31 mouse cellular contexts compared by ENCODE assay signal in genomic region chr14:69103371-69104009, GRCm38 (mm10).
DNase-seq lines count a peak whose midpoint lies in the region; ATAC-seq and TF ChIP-seq lines count a peak whose summit lies in the region.
"Had no signal": no experiment of that assay in that cellular context is flagged by ENCODE, and none has a peak within 500 bp of the region (broad histone marks: within the 10 kb centered on the region; RNA-seq: fewer than 3 reads in every experiment).

No protein-coding gene starts in this region.

- no peaks in the 10 kb centered on the region for H3K4me1 ChIP-seq in intestine, embryonic 14.5 days (replicated peaks; ENCODE audit: control insufficient read depth, insufficient read depth, low read length)
- no peaks in the 10 kb centered on the region for H3K4me1 ChIP-seq in intestine, postnatal 0 days (replicated peaks; ENCODE audit: control insufficient read depth, insufficient read depth, low read length)
- H3K4me1 ChIP-seq in lung, postnatal 0 days (ENCODE audit: insufficient read depth, low read depth, low read length), result no peaks in the 10 kb centered on the region
- H3K4me1 ChIP-seq in intestine, embryonic 16.5 days (ENCODE audit: control insufficient read depth, insufficient read depth, low read length), result no peaks in the 10 kb centered on the region
- no peaks in the 10 kb centered on the region for H3K4me1 ChIP-seq in stomach, embryonic 16.5 days (ENCODE audit: control insufficient read depth, insufficient read depth, low read length)
- H3K4me1 ChIP-seq: embryonic facial prominence, embryonic 15.5 days; heart, embryonic 15.5 days; hindbrain, embryonic 10.5 days; hindbrain, embryonic 13.5 days had no signal

- H3K27me3 ChIP-seq in intestine, embryonic 14.5 days (replicated peaks; ENCODE audit: control insufficient read depth, insufficient read depth, low read length), result no peaks in the 10 kb centered on the region
- H3K27me3 ChIP-seq in intestine, postnatal 0 days (replicated peaks; ENCODE audit: control insufficient read depth, insufficient read depth, low read length), result no peaks in the 10 kb centered on the region
- H3K27me3 ChIP-seq in lung, postnatal 0 days (replicated peaks; ENCODE audit: insufficient read depth, low read length), result no peaks in the 10 kb centered on the region
- no peaks in the 10 kb centered on the region for H3K27me3 ChIP-seq in intestine, embryonic 16.5 days (replicated peaks; ENCODE audit: control insufficient read depth, insufficient read depth, low read length)
- H3K27me3 ChIP-seq in stomach, embryonic 16.5 days (ENCODE audit: control insufficient read depth, insufficient read depth, low read length), result no peaks in the 10 kb centered on the region
- H3K27me3 ChIP-seq: CH12.LX; embryonic facial prominence, embryonic 12.5 days; embryonic facial prominence, embryonic 15.5 days; heart, embryonic 12.5 days; heart, embryonic 15.5 days; hindbrain, embryonic 13.5 days; Patski had no signal

- no peak overlapping the region for H3K4me3 ChIP-seq in intestine, embryonic 14.5 days (ENCODE audit: low read depth, low read length)
- no peak overlapping the region for H3K4me3 ChIP-seq in intestine, postnatal 0 days (ENCODE audit: low read depth, low read length)
- H3K4me3 ChIP-seq in lung, postnatal 0 days (ENCODE audit: low read depth, low read length), result no peak overlapping the region
- H3K4me3 ChIP-seq in intestine, embryonic 16.5 days (ENCODE audit: low read length), result no peak overlapping the region
- H3K4me3 ChIP-seq in stomach, embryonic 16.5 days (replicated peaks; ENCODE audit: low read length), result no peak overlapping the region
- H3K4me3 ChIP-seq: embryonic facial prominence, embryonic 12.5 days; embryonic facial prominence, embryonic 15.5 days; gastrocnemius, adult 2 months; heart, embryonic 12.5 days; heart, embryonic 15.5 days; hindbrain, embryonic 10.5 days; hindbrain, embryonic 13.5 days had no signal

- no peak for DNase-seq in intestine, embryonic 14.5 days (ENCODE audit: low spot score)
- peak; percentile 32 for DNase-seq in lung, postnatal 0 days (ENCODE audit: low spot score)
- no peak for DNase-seq in lung, postnatal 36 days
- no peak for DNase-seq in kidney, postnatal 36 days
- DNase-seq: adrenal gland, adult 2 months; adrenal gland, postnatal 14 days; B cell, adult 2 months; cerebellum, adult 11 months; cerebellum, adult 2 months; cerebellum, adult 9-11 months; cerebellum, postnatal 25 days; forebrain, postnatal 0 days; gastrocnemius, adult 2 months; gastrocnemius, postnatal 25 days; heart, postnatal 10 days; heart, postnatal 36 days had no signal

- no peaks in the 10 kb centered on the region for H3K9me3 ChIP-seq in intestine, embryonic 14.5 days (ENCODE audit: control insufficient read depth, low read length)
- no peaks in the 10 kb centered on the region for H3K9me3 ChIP-seq in intestine, postnatal 0 days (ENCODE audit: control insufficient read depth)
- H3K9me3 ChIP-seq in lung, postnatal 0 days (ENCODE audit: low read length), result no peaks in the 10 kb centered on the region
- no peaks in the 10 kb centered on the region for H3K9me3 ChIP-seq in intestine, embryonic 16.5 days (ENCODE audit: control insufficient read depth, low read length)
- H3K9me3 ChIP-seq in stomach, embryonic 16.5 days (replicated peaks; ENCODE audit: control insufficient read depth, low read length), result no peaks in the 10 kb centered on the region
- H3K9me3 ChIP-seq: embryonic facial prominence, embryonic 12.5 days; embryonic facial prominence, embryonic 15.5 days; G1E; heart, embryonic 12.5 days; heart, embryonic 15.5 days; hindbrain, embryonic 10.5 days; hindbrain, embryonic 13.5 days had no signal

- H3K4me2 ChIP-seq in intestine, embryonic 14.5 days (ENCODE audit: low read length), result no peak overlapping the region
- H3K4me2 ChIP-seq in intestine, postnatal 0 days (replicated peaks; ENCODE audit: low read depth), result no peak overlapping the region
- H3K4me2 ChIP-seq in lung, postnatal 0 days (replicated peaks; ENCODE audit: low read depth, low read length), result no peak overlapping the region
- no peak overlapping the region for H3K4me2 ChIP-seq in intestine, embryonic 16.5 days (ENCODE audit: low read depth, low read length)
- H3K4me2 ChIP-seq in stomach, embryonic 16.5 days (ENCODE audit: low read depth, low read length), result no peak overlapping the region
- H3K4me2 ChIP-seq: embryonic facial prominence, embryonic 12.5 days; embryonic facial prominence, embryonic 15.5 days; heart, embryonic 12.5 days; heart, embryonic 15.5 days; hindbrain, embryonic 13.5 days had no signal

- peak; percentile 71; the same call in 1 of the 2 replicates for ATAC-seq in intestine, embryonic 14.5 days (replicated peaks; ENCODE audit: low FRiP score, low TSS enrichment, low read depth)
- no peak for ATAC-seq in intestine, postnatal 0 days
- ATAC-seq in lung, postnatal 0 days, result no peak
- peak; percentile 64 for ATAC-seq in intestine, embryonic 16.5 days
- peak; percentile 80; the same call in 1 of the 2 replicates for ATAC-seq in stomach, embryonic 16.5 days (ENCODE audit: insufficient read depth, low FRiP score)
- no peak for ATAC-seq in granulocyte monocyte progenitor cell, adult 5-6 weeks (replicated peaks; ENCODE audit: poor library complexity, severe bottlenecking)
- ATAC-seq: forebrain, embryonic 14.5 days; forebrain, postnatal 0 days; hindbrain, embryonic 16.5 days; Patski had no signal

- no peak overlapping the region for H3K27ac ChIP-seq in intestine, embryonic 14.5 days (ENCODE audit: low read depth)
- no peak overlapping the region for H3K27ac ChIP-seq in intestine, postnatal 0 days (ENCODE audit: low read depth, low read length)
- H3K27ac ChIP-seq in lung, postnatal 0 days (ENCODE audit: low read length), result no peak overlapping the region
- H3K27ac ChIP-seq in intestine, embryonic 16.5 days (ENCODE audit: low read length), result no peak overlapping the region
- H3K27ac ChIP-seq in stomach, embryonic 16.5 days (ENCODE audit: low read length), result no peak overlapping the region
- H3K27ac ChIP-seq: embryonic facial prominence, embryonic 12.5 days; embryonic facial prominence, embryonic 15.5 days; gastrocnemius, adult 2 months; heart, embryonic 15.5 days; hindbrain, embryonic 10.5 days; hindbrain, embryonic 13.5 days had no signal

- H3K9ac ChIP-seq in intestine, embryonic 14.5 days (ENCODE audit: low read length), result no peak overlapping the region
- no peak overlapping the region for H3K9ac ChIP-seq in intestine, postnatal 0 days (ENCODE audit: low read depth, low read length)
- H3K9ac ChIP-seq in lung, postnatal 0 days (replicated peaks; ENCODE audit: low read depth), result no peak overlapping the region
- H3K9ac ChIP-seq in intestine, embryonic 16.5 days (ENCODE audit: low read depth, low read length), result no peak overlapping the region
- no peak overlapping the region for H3K9ac ChIP-seq in stomach, embryonic 16.5 days (ENCODE audit: low read length)
- H3K9ac ChIP-seq: embryonic facial prominence, embryonic 12.5 days; embryonic facial prominence, embryonic 15.5 days; forebrain, postnatal 0 days; heart, embryonic 12.5 days; heart, embryonic 15.5 days; hindbrain, embryonic 13.5 days had no signal

- WGBS in intestine, embryonic 14.5 days, result 59% methylated on average over 6 of the region's 6 CpGs
- WGBS in intestine, postnatal 0 days, result 33% methylated on average over 6 of the region's 6 CpGs
- 41% methylated on average over 6 of the region's 6 CpGs for WGBS in lung, postnatal 0 days
- 48% methylated on average over 6 of the region's 6 CpGs for WGBS in intestine, embryonic 16.5 days
- 49% methylated on average over 6 of the region's 6 CpGs for WGBS in stomach, embryonic 16.5 days

- no peak for TF ChIP-seq EP300 in lung, postnatal 0 days (IDR thresholded peaks at IDR 0.05)

- no peak for TF ChIP-seq CTCF in intestine, postnatal 0 days (IDR thresholded peaks at IDR 0.05; ENCODE audit: low read depth)
- no peak for TF ChIP-seq CTCF in lung, postnatal 0 days (IDR thresholded peaks at IDR 0.05)

- no peaks in the 10 kb centered on the region for H3K36me3 ChIP-seq in intestine, embryonic 14.5 days (ENCODE audit: control insufficient read depth, insufficient read depth, low read length)
- no peaks in the 10 kb centered on the region for H3K36me3 ChIP-seq in intestine, postnatal 0 days (ENCODE audit: control insufficient read depth, insufficient read depth)
- H3K36me3 ChIP-seq in lung, postnatal 0 days (ENCODE audit: insufficient read depth, low read length), result no peaks in the 10 kb centered on the region
- H3K36me3 ChIP-seq in intestine, embryonic 16.5 days (ENCODE audit: control insufficient read depth, insufficient read depth, low read length), result no peaks in the 10 kb centered on the region
- H3K36me3 ChIP-seq in stomach, embryonic 16.5 days (ENCODE audit: control insufficient read depth, insufficient read depth, low read length), result no peaks in the 10 kb centered on the region
- H3K36me3 ChIP-seq: embryonic facial prominence, embryonic 12.5 days; embryonic facial prominence, embryonic 15.5 days; G1E; heart, embryonic 12.5 days; heart, embryonic 15.5 days; hindbrain, embryonic 10.5 days; hindbrain, embryonic 13.5 days had no signal

Comparison
In these comparisons a context has a peak if more than half of its experiments do, and no peak if none do; other contexts are left out.
1. ATAC-seq: peak in intestine, embryonic 14.5 days (single experiment), intestine, embryonic 16.5 days (single experiment) and stomach, embryonic 16.5 days (single experiment); none in intestine, postnatal 0 days (single experiment), lung, postnatal 0 days (single experiment) and granulocyte monocyte progenitor cell, adult 5-6 weeks (single experiment).